Mouse (Mus musculus): ENCODE results near the gene Uxt. TPM values are rescaled to one million over a fixed set of nuclear protein-coding genes. Genes with fewer than 3 reads are reported as not detected.

Gene Uxt
- polyA plus RNA-seq (2016; fragmentation: Nextera tagmentation; extraction: Ambion mirVana), result 43.9 and 49.7 TPM in 2 replicates

GRCm38 (mm10) chrX:20961477-20962378 is at the start of gene Uxt:
TSS of gene Uxt (minus strand) at chrX:20962017.
- 19% methylated on average over 57 of the region's 57 CpGs for WGBS
- Histone ChIP-seq H3K27me3 (no peaks in the 10 kb centered on the region), H3K27ac (0 out of 2 replicates have a peak within 1 kb of the TSS, but pooled peaks have one; percentile 35), H3K4me1 (no peaks in the 10 kb centered on the region), H3K9ac (peak within 1 kb of the TSS; percentile 54; the same call in 1 of the 2 replicates), H3K36me3 (no peaks in the 10 kb centered on the region), H3K9me3 (replicated peaks) (no peaks in the 10 kb centered on the region), H3K4me3 (peak within 1 kb of the TSS; percentile 49), H3K4me2 (replicated peaks) (peak within 1 kb of the TSS; percentile 46)
- ATAC-seq (ENCODE audit: low FRiP score), result peak; percentile 98

GRCm38 (mm10) chrX:20980901-20981300 is 19.1 kb upstream of the Uxt start:
- no peak overlapping the region for H3K4me3 ChIP-seq
- no peaks in the 10 kb centered on the region for H3K9me3 ChIP-seq (replicated peaks)
- H3K9ac ChIP-seq, result no peak overlapping the region
- no peak overlapping the region for H3K27ac ChIP-seq
- H3K4me1 ChIP-seq, result no peaks in the 10 kb centered on the region
- H3K4me2 ChIP-seq (replicated peaks), result no peak overlapping the region
- no peaks in the 10 kb centered on the region for H3K36me3 ChIP-seq
- ATAC-seq (ENCODE audit: low FRiP score), result no peak
- 67% methylated on average over 1 of the region's 1 CpGs for WGBS
- no peaks in the 10 kb centered on the region for H3K27me3 ChIP-seq

GRCm38 (mm10) chrX:20950191-20950880 is 11.5 kb downstream of the Uxt start, which contains the start of gene Elk1:
TSS of gene Elk1 (minus strand) at chrX:20950608.
- H3K9ac ChIP-seq, result peak within 1 kb of the TSS; percentile 62
- H3K27ac ChIP-seq, result peak within 1 kb of the TSS; percentile 72
- peaks cover 2% of the 10 kb centered on the region; the same call in 1 of the 2 replicates for H3K4me1 ChIP-seq
- peak within 1 kb of the TSS; percentile 52 for H3K4me2 ChIP-seq (replicated peaks)
- H3K36me3 ChIP-seq, result no peaks in the 10 kb centered on the region
- 19% methylated on average over 30 of the region's 30 CpGs for WGBS
- peak within 1 kb of the TSS; percentile 60 for H3K4me3 ChIP-seq
- no peaks in the 10 kb centered on the region for H3K27me3 ChIP-seq
- H3K9me3 ChIP-seq (replicated peaks), result no peaks in the 10 kb centered on the region
- ATAC-seq (ENCODE audit: low FRiP score), result peak; percentile 98

GRCm38 (mm10) chrX:20946055-20946454 is 15.8 kb downstream of the Uxt start:
- H3K4me2 ChIP-seq (replicated peaks), result no peak overlapping the region
- no peaks in the 10 kb centered on the region for H3K36me3 ChIP-seq
- peaks cover 2% of the 10 kb centered on the region; the same call in 1 of the 2 replicates for H3K4me1 ChIP-seq
- H3K9me3 ChIP-seq (replicated peaks), result no peaks in the 10 kb centered on the region
- no peak overlapping the region for H3K4me3 ChIP-seq
- no peak overlapping the region for H3K9ac ChIP-seq
- 9% methylated on average over 4 of the region's 4 CpGs for WGBS
- no peaks in the 10 kb centered on the region for H3K27me3 ChIP-seq
- H3K27ac ChIP-seq, result no peak overlapping the region
- no peak for ATAC-seq (ENCODE audit: low FRiP score)

- Histone ChIP-seq H3K4me2 (replicated peaks) (no peak overlapping the region), H3K9ac (no peak overlapping the region), H3K4me1 (no peaks in the 10 kb centered on the region), H3K4me3 (no peak overlapping the region), H3K9me3 (replicated peaks) (no peaks in the 10 kb centered on the region), H3K27me3 (no peaks in the 10 kb centered on the region), H3K36me3 (peaks cover 47% of the 10 kb centered on the region), H3K27ac (no peak overlapping the region)
- WGBS, result 96% methylated on average over 1 of the region's 1 CpGs
- no peak for ATAC-seq (ENCODE audit: low FRiP score)
Measured at GRCm38 (mm10) chrX:20931963-20932362, 29.9 kb downstream of the Uxt start.

- no peaks in the 10 kb centered on the region for H3K9me3 ChIP-seq (replicated peaks)
- 93% methylated on average over 1 of the region's 1 CpGs for WGBS
- H3K4me1 ChIP-seq, result no peaks in the 10 kb centered on the region
- ATAC-seq (ENCODE audit: low FRiP score), result no peak
- H3K4me3 ChIP-seq, result no peak within 1 kb of the TSS
- H3K4me2 ChIP-seq (replicated peaks), result no peak within 1 kb of the TSS
- peaks cover 44% of the 10 kb centered on the region for H3K36me3 ChIP-seq
- H3K27ac ChIP-seq, result no peak within 1 kb of the TSS
- no peak within 1 kb of the TSS for H3K9ac ChIP-seq
- H3K27me3 ChIP-seq, result no peaks in the 10 kb centered on the region
Measured at GRCm38 (mm10) chrX:20931364-20931763, 30.5 kb downstream of the Uxt start, which contains the start of gene Cfp. TSS of gene Cfp (minus strand) at chrX:20931555.

GRCm38 (mm10) chrX:20929859-20930258 is 32.0 kb downstream of the Uxt start:
- no peak overlapping the region for H3K9ac ChIP-seq
- H3K36me3 ChIP-seq, result peaks cover 31% of the 10 kb centered on the region
- 90% methylated on average over 1 of the region's 1 CpGs for WGBS

GRCm38 (mm10) chrX:20924976-20925375 is 36.8 kb downstream of the Uxt start:
- no peak for ATAC-seq (ENCODE audit: low FRiP score)

More at GRCm38 (mm10) chrX:20929859-20930258, 32.0 kb downstream of the Uxt start:
- Histone ChIP-seq H3K4me2 (replicated peaks) (no peak overlapping the region), H3K4me1 (no peaks in the 10 kb centered on the region), H3K27ac (no peak overlapping the region), H3K27me3 (no peaks in the 10 kb centered on the region), H3K9me3 (replicated peaks) (no peaks in the 10 kb centered on the region), H3K4me3 (no peak overlapping the region)
- ATAC-seq (ENCODE audit: low FRiP score), result no peak

GRCm38 (mm10) chrX:20923506-20923905 is 38.3 kb downstream of the Uxt start:
- H3K4me3 ChIP-seq, result no peak overlapping the region
- H3K27ac ChIP-seq, result no peak overlapping the region
- no peak overlapping the region for H3K4me2 ChIP-seq (replicated peaks)
- peaks cover 13% of the 10 kb centered on the region; the same call in 1 of the 2 replicates for H3K36me3 ChIP-seq
- H3K27me3 ChIP-seq, result no peaks in the 10 kb centered on the region
- H3K4me1 ChIP-seq, result no peaks in the 10 kb centered on the region
- no peaks in the 10 kb centered on the region for H3K9me3 ChIP-seq (replicated peaks)
- H3K9ac ChIP-seq, result no peak overlapping the region
- ATAC-seq (ENCODE audit: low FRiP score), result no peak
- WGBS, result 69% methylated on average over 1 of the region's 1 CpGs

More at GRCm38 (mm10) chrX:20924976-20925375, 36.8 kb downstream of the Uxt start:
- no peaks in the 10 kb centered on the region for H3K9me3 ChIP-seq (replicated peaks)
- H3K27ac ChIP-seq, result no peak overlapping the region
- no peak overlapping the region for H3K9ac ChIP-seq
- H3K36me3 ChIP-seq, result peaks cover 19% of the 10 kb centered on the region; the same call in 1 of the 2 replicates
- no peaks in the 10 kb centered on the region for H3K4me1 ChIP-seq
- no peak overlapping the region for H3K4me3 ChIP-seq
- no peaks in the 10 kb centered on the region for H3K27me3 ChIP-seq
- no peak overlapping the region for H3K4me2 ChIP-seq (replicated peaks)

- Histone ChIP-seq H3K36me3 (no peaks in the 10 kb centered on the region), H3K4me1 (no peaks in the 10 kb centered on the region), H3K27me3 (no peaks in the 10 kb centered on the region), H3K4me3 (peak overlapping the region; percentile 48), H3K4me2 (replicated peaks) (peak overlapping the region; percentile 58), H3K27ac (no peak overlapping the region), H3K9me3 (replicated peaks) (no peaks in the 10 kb centered on the region), H3K9ac (no peak overlapping the region)
- peak; percentile 12; the same call in 1 of the 2 replicates for ATAC-seq (ENCODE audit: low FRiP score)
- 41% methylated on average over 5 of the region's 5 CpGs for WGBS
Measured at GRCm38 (mm10) chrX:20921366-20921765, 40.5 kb downstream of the Uxt start.

GRCm38 (mm10) chrX:20920844-20921364 is 40.9 kb downstream of the Uxt start, which contains the start of gene Syn1:
TSS of gene Syn1 (minus strand) at chrX:20921004.
- WGBS, result 14% methylated on average over 34 of the region's 44 CpGs
- no peaks in the 10 kb centered on the region for H3K27me3 ChIP-seq
- H3K4me1 ChIP-seq, result no peaks in the 10 kb centered on the region
- ATAC-seq (ENCODE audit: low FRiP score), result peak; percentile 95
- H3K9me3 ChIP-seq (replicated peaks), result no peaks in the 10 kb centered on the region
- H3K36me3 ChIP-seq, result no peaks in the 10 kb centered on the region
- peak within 1 kb of the TSS; percentile 48 for H3K4me3 ChIP-seq
- H3K9ac ChIP-seq, result peak within 1 kb of the TSS; percentile 63
- peak within 1 kb of the TSS; percentile 75 for H3K27ac ChIP-seq
- H3K4me2 ChIP-seq (replicated peaks), result peak within 1 kb of the TSS; percentile 58

Data from hindbrain, embryonic 12.5 days (tissue).